Mouse (Mus musculus) spleen, adult 2 months (tissue): Measurements from ENCODE around the gene Gm49325.

Experiments
- CTCF ChIP-seq: fragments of 200-500 bp; IDR thresholded peaks from 2 replicates; pipeline ENCODE4 v1.5.1; 2011; ENCODE audit warnings: mild to moderate bottlenecking, inconsistent platforms; ENCODE audit not compliant: insufficient read depth, insufficient read length, insufficient replicate concordance; ENCODE audit errors: extremely low read depth
- POLR2A ChIP-seq: fragments of 200-500 bp; IDR thresholded peaks from 2 replicates; pipeline ENCODE4 v1.6.1; 2011; ENCODE audit warnings: low read depth, low read length, inconsistent platforms

DNA sequence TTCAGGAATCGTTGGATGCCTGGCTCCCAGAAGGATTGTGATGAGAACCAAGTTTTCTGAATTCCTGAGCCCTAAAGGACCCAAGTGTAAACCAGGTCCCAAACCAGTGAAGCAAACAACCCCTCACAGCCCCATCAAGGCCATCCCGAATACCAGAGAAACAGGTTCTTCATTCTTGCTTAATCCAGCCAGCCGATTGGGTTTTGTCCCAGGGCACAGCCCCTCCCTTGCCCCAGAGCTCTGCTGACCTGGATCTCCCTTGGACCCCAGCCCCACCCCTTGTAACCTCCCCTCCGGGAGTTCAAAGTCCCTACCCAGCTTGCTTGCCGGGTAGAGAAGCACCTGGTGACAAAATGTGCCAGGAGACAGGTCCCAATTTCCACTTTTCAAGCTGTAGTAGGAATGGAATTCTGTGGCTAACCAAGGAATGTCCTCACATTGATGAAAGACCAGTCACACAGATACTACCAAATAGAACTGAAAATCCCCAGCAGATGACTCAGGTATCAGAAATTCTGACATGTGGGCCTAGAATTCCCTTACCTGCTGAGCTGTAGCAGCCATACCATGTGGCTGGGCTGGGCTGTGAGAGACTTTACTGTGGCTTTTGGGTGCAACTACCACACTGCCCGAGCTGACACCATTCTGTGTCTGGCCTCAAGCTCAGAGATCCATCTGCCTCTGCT is 35.9 kb upstream of the Gm49325 start:
- TF ChIP-seq POLR2A = no peak
- no peak for TF ChIP-seq CTCF
